Mouse (Mus musculus) liver, embryonic 13.5 days (tissue): Measurements from ENCODE around the gene Adarb2. TPM values are rescaled to one million over a fixed set of nuclear protein-coding genes. Genes with fewer than 3 reads are reported as not detected.

ENCODE experiments used
- ATAC-seq: fragments of 200-750 bp; cut with Nextera tagmentation; 2 replicates; pipeline ENCODE4 v1.8.0; 2017; ENCODE audit warnings: low read depth, mild to moderate bottlenecking, moderate number of reproducible peaks, moderate library complexity
- DNase-seq: peaks from one replicate; pipeline ENCODE4 v3.0.0; 2022
- H3K27ac ChIP-seq: fragments of 300-500 bp; sonication (generic); 2 replicates; pipeline ENCODE4 v1.5.1; 2015; ENCODE audit warnings: moderate library complexity, mild to moderate bottlenecking, inconsistent platforms
- H3K27me3 ChIP-seq: fragments of 300-500 bp; sonication (generic); 2 replicates; pipeline ENCODE4 v1.6.1; 2015; ENCODE audit warnings: mild to moderate bottlenecking, inconsistent platforms
- H3K36me3 ChIP-seq: fragments of 300-500 bp; sonication (generic); 2 replicates; pipeline ENCODE4 v1.6.1; 2015; ENCODE audit warnings: mild to moderate bottlenecking, inconsistent platforms
- H3K4me1 ChIP-seq: fragments of 300-500 bp; sonication (generic); replicated peaks from 2 replicates; pipeline ENCODE4 v1.6.1; 2015; ENCODE audit warnings: inconsistent platforms
- H3K4me2 ChIP-seq: fragments of 300-500 bp; sonication (generic); 2 replicates; pipeline ENCODE4 v1.6.1; 2015; ENCODE audit warnings: inconsistent platforms, mild to moderate bottlenecking, moderate library complexity
- H3K4me3 ChIP-seq: fragments of 300-500 bp; sonication (generic); replicated peaks from 2 replicates; pipeline ENCODE4 v1.5.1; 2015; ENCODE audit warnings: mild to moderate bottlenecking, inconsistent platforms
- H3K9ac ChIP-seq: fragments of 300-500 bp; sonication (generic); 2 replicates; pipeline ENCODE4 v1.6.1; 2015; ENCODE audit warnings: mild to moderate bottlenecking, inconsistent platforms
- H3K9me3 ChIP-seq: fragments of 300-500 bp; sonication (generic); replicated peaks from 2 replicates; pipeline ENCODE4 v1.6.1; 2016; ENCODE audit warnings: inconsistent platforms
- WGBS: fragments of 180-500 bp; shearing (Covaris S2); methylation state at CpG from one replicate; pipeline ENCODE4 v1.1.7; 2015; ENCODE audit not compliant: insufficient replicate concordance; 5-methylcytosine and 5-hydroxymethylcytosine counted together
- polyA plus RNA-seq: library from polyadenylated mRNA; unstranded; fragments of >200 nt; fragmentation: Nextera tagmentation; extraction: Ambion mirVana; gene quantifications from 2 replicates; pipeline ENCODE4 v1.2.1, GENCODE M21; 2015

The Adarb2 gene
- polyA plus RNA-seq, 1 experiment from 2014 or later, result 0.18 TPM

- ATAC-seq (peak; percentile 45; the same call in 1 of the 2 replicates), DNase-seq (no peak)
- Histone ChIP-seq H3K27me3 (no peaks in the 10 kb centered on the region), H3K4me3 (no peak overlapping the region), H3K9me3 (no peaks in the 10 kb centered on the region), H3K27ac (no peak overlapping the region), H3K4me2 (no peak overlapping the region), H3K36me3 (no peaks in the 10 kb centered on the region), H3K4me1 (peaks cover 5% of the 10 kb centered on the region), H3K9ac (no peak overlapping the region)
- WGBS, result 40% methylated on average over 9 of the region's 9 CpGs
Observed at GRCm38 (mm10) chr13:8644805-8645679, 442.4 kb downstream of the Adarb2 start.

GRCm38 (mm10) chr13:8649261-8649660 lies 446.6 kb downstream of the Adarb2 start:
- H3K4me2 ChIP-seq, result no peak overlapping the region
- ATAC-seq, result no peak
- no peak overlapping the region for H3K27ac ChIP-seq
- DNase-seq, result no peak
- H3K9me3 ChIP-seq, result no peaks in the 10 kb centered on the region
- 51% methylated on average over 2 of the region's 2 CpGs for WGBS
- no peak overlapping the region for H3K9ac ChIP-seq
- H3K4me3 ChIP-seq, result no peak overlapping the region
- H3K4me1 ChIP-seq, result peaks cover 5% of the 10 kb centered on the region
- no peaks in the 10 kb centered on the region for H3K36me3 ChIP-seq
- H3K27me3 ChIP-seq, result no peaks in the 10 kb centered on the region

- 78% methylated on average over 9 of the region's 9 CpGs for WGBS
- Histone ChIP-seq H3K4me1 (no peaks in the 10 kb centered on the region), H3K36me3 (no peaks in the 10 kb centered on the region), H3K27ac (no peak overlapping the region), H3K9me3 (no peaks in the 10 kb centered on the region), H3K9ac (no peak overlapping the region), H3K4me3 (no peak overlapping the region), H3K4me2 (no peak overlapping the region), H3K27me3 (no peaks in the 10 kb centered on the region)
- DNase-seq (no peak), ATAC-seq (no peak)
Observed at GRCm38 (mm10) chr13:8664615-8665240, 462.1 kb downstream of the Adarb2 start.

GRCm38 (mm10) chr13:8677174-8677573 lies 474.5 kb downstream of the Adarb2 start:
- DNase-seq (no peak), ATAC-seq (no peak)
- H3K27me3 ChIP-seq, result no peaks in the 10 kb centered on the region
- H3K27ac ChIP-seq, result no peak overlapping the region
- no peak overlapping the region for H3K4me3 ChIP-seq
- H3K4me2 ChIP-seq, result no peak overlapping the region
- no peaks in the 10 kb centered on the region for H3K36me3 ChIP-seq
- WGBS, result 21% methylated on average over 5 of the region's 5 CpGs
- no peak overlapping the region for H3K9ac ChIP-seq
- H3K9me3 ChIP-seq, result no peaks in the 10 kb centered on the region
- H3K4me1 ChIP-seq, result no peaks in the 10 kb centered on the region

- Histone ChIP-seq H3K9ac (no peak overlapping the region), H3K4me1 (no peaks in the 10 kb centered on the region), H3K36me3 (no peaks in the 10 kb centered on the region), H3K4me3 (no peak overlapping the region), H3K27me3 (no peaks in the 10 kb centered on the region), H3K27ac (no peak overlapping the region), H3K4me2 (no peak overlapping the region), H3K9me3 (no peaks in the 10 kb centered on the region)
- ATAC-seq (no peak), DNase-seq (no peak)
- 72% methylated on average over 9 of the region's 9 CpGs for WGBS
Observed at GRCm38 (mm10) chr13:8680470-8681129, 477.9 kb downstream of the Adarb2 start.

GRCm38 (mm10) chr13:8691448-8691847 lies 488.8 kb downstream of the Adarb2 start:
- ATAC-seq, result no peak
- WGBS, result 68% methylated on average over 6 of the region's 6 CpGs

GRCm38 (mm10) chr13:8692787-8693186 lies 490.1 kb downstream of the Adarb2 start:
- Histone ChIP-seq H3K4me3 (no peak overlapping the region), H3K9me3 (no peaks in the 10 kb centered on the region), H3K36me3 (no peaks in the 10 kb centered on the region), H3K4me2 (no peak overlapping the region), H3K9ac (no peak overlapping the region), H3K27ac (no peak overlapping the region), H3K27me3 (no peaks in the 10 kb centered on the region), H3K4me1 (no peaks in the 10 kb centered on the region)
- WGBS, result 78% methylated on average over 9 of the region's 9 CpGs
- DNase-seq, result no peak
- ATAC-seq, result no peak

More at GRCm38 (mm10) chr13:8691448-8691847, 488.8 kb downstream of the Adarb2 start:
- H3K4me1 ChIP-seq, result no peaks in the 10 kb centered on the region
- no peak for DNase-seq
- no peak overlapping the region for H3K27ac ChIP-seq
- no peak overlapping the region for H3K4me3 ChIP-seq
- H3K36me3 ChIP-seq, result no peaks in the 10 kb centered on the region
- H3K9me3 ChIP-seq, result no peaks in the 10 kb centered on the region
- no peak overlapping the region for H3K4me2 ChIP-seq
- no peak overlapping the region for H3K9ac ChIP-seq
- no peaks in the 10 kb centered on the region for H3K27me3 ChIP-seq

GRCm38 (mm10) chr13:8698451-8698850 lies 495.8 kb downstream of the Adarb2 start:
- Histone ChIP-seq H3K4me3 (no peak overlapping the region), H3K27ac (no peak overlapping the region), H3K27me3 (no peaks in the 10 kb centered on the region), H3K36me3 (no peaks in the 10 kb centered on the region), H3K4me1 (no peaks in the 10 kb centered on the region), H3K4me2 (no peak overlapping the region), H3K9ac (no peak overlapping the region), H3K9me3 (no peaks in the 10 kb centered on the region)
- no peak for ATAC-seq
- 60% methylated on average over 5 of the region's 5 CpGs for WGBS
- no peak for DNase-seq

GRCm38 (mm10) chr13:8699831-8700230 lies 497.2 kb downstream of the Adarb2 start:
- no peaks in the 10 kb centered on the region for H3K36me3 ChIP-seq
- H3K4me1 ChIP-seq, result no peaks in the 10 kb centered on the region
- H3K4me3 ChIP-seq, result no peak overlapping the region
- no peak overlapping the region for H3K9ac ChIP-seq
- H3K27ac ChIP-seq, result no peak overlapping the region
- no peaks in the 10 kb centered on the region for H3K27me3 ChIP-seq
- H3K4me2 ChIP-seq, result no peak overlapping the region
- 50% methylated on average over 3 of the region's 3 CpGs for WGBS
- H3K9me3 ChIP-seq, result no peaks in the 10 kb centered on the region
- ATAC-seq (no peak), DNase-seq (no peak)

GRCm38 (mm10) chr13:8700981-8701380 lies 498.3 kb downstream of the Adarb2 start:
- H3K9ac ChIP-seq, result no peak overlapping the region
- no peak overlapping the region for H3K4me2 ChIP-seq
- H3K4me1 ChIP-seq, result no peaks in the 10 kb centered on the region
- no peaks in the 10 kb centered on the region for H3K9me3 ChIP-seq
- DNase-seq (no peak), ATAC-seq (no peak)
- H3K27ac ChIP-seq, result no peak overlapping the region
- WGBS, result 51% methylated on average over 4 of the region's 4 CpGs
- no peaks in the 10 kb centered on the region for H3K27me3 ChIP-seq
- H3K4me3 ChIP-seq, result no peak overlapping the region
- H3K36me3 ChIP-seq, result no peaks in the 10 kb centered on the region

- Histone ChIP-seq H3K4me3 (no peak overlapping the region), H3K4me2 (no peak overlapping the region), H3K27me3 (no peaks in the 10 kb centered on the region), H3K4me1 (no peaks in the 10 kb centered on the region), H3K9ac (no peak overlapping the region), H3K27ac (no peak overlapping the region), H3K36me3 (no peaks in the 10 kb centered on the region), H3K9me3 (no peaks in the 10 kb centered on the region)
- DNase-seq, result no peak
- no peak for ATAC-seq
- 51% methylated on average over 4 of the region's 4 CpGs for WGBS
Observed at GRCm38 (mm10) chr13:8705296-8705695, 502.6 kb downstream of the Adarb2 start.
